Mouse (Mus musculus) activated CD4-positive, CD25-positive, alpha-beta regulatory T cell (primary cell): ENCODE measurements around the gene Gm10392. TPM values are rescaled to one million over a fixed set of nuclear protein-coding genes. Genes with fewer than 3 reads are reported as not detected.

Experiments used
- polyA plus RNA-seq, 2 experiments: library from polyadenylated mRNA; unstranded; fragments of 100-300 nt; shearing (Covaris generic); gene quantifications; one replicate each; pipeline ENCODE4 v1.2.1; 2017

Gm10392 gene
- under 1 TPM; 0.20 to 0.82 TPM for polyA plus RNA-seq

GRCm38 (mm10) chr11:77519043-77519442 lies at the start of gene Gm10392:
Gene Gm10392, minus strand, starts transcription at chr11:77519198.

GRCm38 (mm10) chr11:77515637-77516552 lies 3.1 kb downstream of the Gm10392 start, which contains the start of gene Trp53i13:
Gene Trp53i13, minus strand, starts transcription at chr11:77515980.

GRCm38 (mm10) chr11:77514832-77515636 lies 4.0 kb downstream of the Gm10392 start, which contains the start of gene Abhd15:
Gene Abhd15, plus strand, starts transcription at chr11:77515121.

GRCm38 (mm10) chr11:77493512-77494343 lies 25.3 kb downstream of the Gm10392 start, which contains the start of gene Git1:
Gene Git1, plus strand, starts transcription at chr11:77493562.

GRCm38 (mm10) chr11:77489591-77490235 lies 29.3 kb downstream of the Gm10392 start, which contains the start of gene Ankrd13b:
Gene Ankrd13b, minus strand, starts transcription at chr11:77489678.

Other genes with a start within 250 kb of the Gm10392 start
- not detected for gene Coro6, start 56.8 kb downstream of the Gm10392 start, polyA plus RNA-seq
- 1 to 10 TPM; 4.5 to 7.2 TPM for gene Ankrd13b, start 29.5 kb downstream of the Gm10392 start, polyA plus RNA-seq
- 10 to 100 TPM; 31.3 to 38.8 TPM for gene Git1, start 25.6 kb downstream of the Gm10392 start, polyA plus RNA-seq
- gene Abhd15, start 4.1 kb downstream of the Gm10392 start, polyA plus RNA-seq: 1 to 10 TPM; 2.1 to 2.2 TPM
- 10 to 100 TPM; 31.8 to 46.2 TPM for gene Trp53i13, start 3.2 kb downstream of the Gm10392 start, polyA plus RNA-seq
- 1 to 10 TPM; 6.3 to 8.0 TPM for gene Taok1, start 88.6 kb upstream of the Gm10392 start, polyA plus RNA-seq
- gene Nufip2, start 167.0 kb upstream of the Gm10392 start, polyA plus RNA-seq: 10 to 100 TPM; 41.5 to 46.1 TPM
- gene Cryba1, start 206.1 kb upstream of the Gm10392 start, polyA plus RNA-seq: under 1 TPM in 1 of 2 experiments, not detected in 1; 0.37 TPM
- 10 to 100 TPM; 15.8 to 56.3 TPM for gene Myo18a, start 244.0 kb upstream of the Gm10392 start, polyA plus RNA-seq